Mouse (Mus musculus): ENCODE measurements around the gene Mfap2.

The Mfap2 gene

DNA sequence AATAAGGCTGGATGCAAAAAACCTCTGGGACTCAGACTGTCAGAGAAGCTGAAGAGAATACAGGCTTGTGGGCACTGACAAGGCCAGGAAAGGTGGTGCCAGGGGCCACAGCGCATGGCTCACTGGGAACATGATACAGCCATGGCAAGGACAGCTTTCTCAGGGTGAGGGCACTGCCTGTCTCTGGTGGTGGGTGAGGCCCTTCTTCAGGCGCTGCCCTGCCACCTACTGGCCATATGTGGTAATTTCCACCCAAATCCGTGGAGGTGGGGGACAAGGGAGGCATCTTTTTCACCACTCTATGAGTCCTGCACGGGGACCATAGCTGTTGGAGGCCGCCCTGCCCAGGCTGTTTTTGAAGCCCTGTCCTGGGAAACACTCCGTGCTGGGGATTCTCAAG, 21.5 kb downstream of the Mfap2 start:
- peak; percentile 65 for DNase-seq

DNA sequence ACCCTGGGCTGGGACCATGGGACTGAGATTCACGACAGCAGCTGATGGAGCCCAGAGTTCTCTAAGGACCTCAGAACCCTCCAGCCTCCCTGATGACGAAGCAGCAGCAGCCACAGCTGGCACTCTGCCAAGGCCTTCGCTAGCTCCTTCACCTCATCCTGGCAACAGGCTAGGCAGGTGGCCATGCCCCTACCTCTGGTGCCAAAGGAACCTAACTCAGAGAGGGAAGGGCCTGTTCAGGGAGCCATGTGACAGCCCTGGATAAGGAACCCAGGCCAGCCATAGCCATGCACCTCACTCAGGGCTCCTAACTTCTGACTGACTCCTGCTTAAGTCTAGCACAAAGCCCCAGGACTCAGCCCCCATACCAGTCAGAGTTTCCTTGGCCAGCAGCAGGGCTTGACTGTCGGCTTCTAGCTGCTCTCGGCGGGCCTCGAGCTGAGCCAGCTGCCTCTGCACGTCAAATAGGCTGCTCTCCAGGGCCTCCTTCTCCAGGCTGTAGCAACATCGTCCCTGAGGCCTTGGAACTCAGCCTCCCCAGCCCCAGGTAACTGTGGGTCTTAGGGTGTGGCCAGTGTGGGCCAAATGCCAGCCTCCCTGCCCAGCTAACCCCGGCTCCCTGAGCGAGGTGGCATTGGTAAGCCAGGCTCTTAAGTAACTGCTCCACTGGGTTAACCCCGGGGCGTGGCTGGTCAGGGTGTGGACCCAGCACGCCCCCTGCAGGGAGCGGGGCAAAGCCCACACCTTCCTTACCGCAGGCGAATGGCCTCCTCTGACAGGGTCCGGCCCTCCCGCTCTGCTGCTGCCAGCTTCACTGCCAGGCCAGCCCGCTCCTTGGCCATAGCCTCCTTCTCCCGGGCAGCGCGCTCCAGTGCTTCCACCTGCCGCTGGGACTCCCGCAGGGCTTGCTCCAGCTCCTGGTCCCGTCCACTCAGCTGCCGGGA, 23.7 kb downstream of the Mfap2 start:
- DNase-seq, result no peak

DNA sequence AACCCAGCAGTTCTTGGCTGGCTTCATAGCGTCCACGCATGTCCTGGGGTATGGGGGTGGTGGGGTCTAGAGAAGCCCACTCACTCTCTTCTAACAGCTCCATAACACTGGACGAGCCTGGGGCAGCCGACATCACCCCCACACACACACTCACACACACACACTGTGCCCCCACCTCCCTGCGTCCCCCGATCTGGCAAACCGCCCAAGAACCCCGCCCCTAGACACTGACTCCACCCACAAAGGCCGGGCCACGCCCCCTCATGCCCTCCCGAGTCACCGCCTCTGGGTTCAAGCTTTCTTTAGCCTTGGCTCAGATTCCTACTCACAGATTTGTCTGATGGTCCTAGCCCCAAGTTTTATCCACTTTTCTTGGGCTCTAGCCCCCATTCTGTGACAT, 30.9 kb downstream of the Mfap2 start:
- DNase-seq, result no peak

DNA sequence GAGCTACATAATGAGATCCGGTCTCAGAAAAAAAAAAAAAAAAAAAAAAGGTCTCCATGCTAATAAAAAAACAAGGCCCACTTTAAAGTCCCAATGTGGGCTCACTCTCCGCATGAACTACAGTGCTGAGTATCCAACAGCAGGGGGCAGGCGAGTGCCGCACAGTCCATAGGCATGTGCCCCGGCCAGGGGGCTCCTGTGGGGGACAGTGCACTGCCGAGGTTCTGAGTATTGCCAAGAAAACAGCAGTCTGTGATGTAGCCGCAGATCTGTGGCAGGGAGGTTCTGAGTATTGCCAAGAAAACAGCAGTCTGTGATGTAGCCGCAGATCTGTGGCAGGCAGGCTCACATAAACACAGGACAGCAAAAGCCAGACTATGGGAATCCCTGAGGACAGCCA, 34.6 kb downstream of the Mfap2 start:
- DNase-seq, result no peak

DNA sequence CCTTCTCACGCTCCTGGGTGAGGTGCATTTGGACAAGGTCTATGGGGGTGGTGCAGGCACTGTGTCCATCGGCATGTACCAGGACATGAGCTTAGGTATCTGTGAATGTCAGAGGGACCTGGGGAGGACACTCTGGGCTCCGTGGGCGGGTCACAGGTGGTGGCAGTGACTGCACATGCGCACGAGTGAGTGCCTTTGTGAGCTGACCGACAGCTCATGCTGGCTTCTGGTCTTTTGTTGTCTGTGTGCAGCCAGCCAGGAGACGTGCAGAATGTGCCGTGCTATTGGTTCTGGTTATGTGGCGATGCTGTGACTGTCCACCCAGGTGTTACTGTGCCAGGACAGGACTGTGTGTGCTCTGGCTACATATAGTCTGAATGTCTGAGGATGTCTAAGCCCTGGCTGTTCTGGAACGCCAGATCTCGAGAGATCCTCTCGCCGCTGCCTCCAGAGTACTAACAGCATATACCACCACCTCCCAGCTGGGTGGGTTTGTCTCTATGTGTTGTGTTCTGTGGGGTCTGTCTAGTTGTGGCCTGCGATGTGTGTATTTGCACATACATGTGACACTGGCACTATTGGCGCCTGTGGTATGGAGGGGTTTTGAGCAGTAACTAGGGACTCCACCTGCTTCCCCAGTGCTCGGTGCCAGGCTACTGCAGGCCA, 38.7 kb downstream of the Mfap2 start:
- no peak for DNase-seq

DNA sequence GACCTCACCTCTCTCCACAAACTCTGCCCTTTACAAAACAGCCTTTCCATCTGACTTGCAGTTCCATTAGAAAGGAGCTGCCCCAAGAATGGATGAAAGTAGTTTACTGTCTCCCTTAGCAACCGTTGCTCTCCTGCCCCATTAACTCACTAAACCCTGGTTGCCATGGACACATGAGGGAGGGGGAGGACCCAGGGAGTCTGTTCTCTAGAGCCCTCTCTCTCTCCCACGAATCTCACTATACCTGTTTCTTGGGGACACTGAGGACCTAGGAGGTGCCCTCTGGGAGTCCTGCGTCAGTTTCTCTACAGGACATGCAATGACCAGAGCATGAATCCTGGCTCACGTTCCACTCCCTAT, 39.2 kb downstream of the Mfap2 start:
- DNase-seq, result peak; percentile 67

DNA sequence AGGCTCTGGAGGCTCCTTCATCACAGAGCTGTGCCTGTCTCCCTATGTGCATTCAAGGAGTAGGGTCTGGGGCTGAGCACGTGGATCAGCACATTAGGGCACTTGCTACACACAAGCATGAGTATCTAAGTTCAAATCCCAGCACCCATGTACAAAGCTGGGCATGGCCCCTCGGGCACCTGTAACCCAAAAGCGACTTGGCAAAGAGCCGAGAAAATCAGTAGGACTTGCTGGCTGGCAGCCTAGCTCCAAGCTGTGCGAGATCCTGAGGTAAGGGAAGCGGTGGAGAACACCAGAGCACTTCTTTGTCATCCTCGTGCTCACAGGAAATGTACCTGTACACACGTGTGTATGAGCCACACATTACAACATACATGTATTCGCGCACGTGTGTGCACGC, 42.2 kb downstream of the Mfap2 start:
- no peak for DNase-seq

DNA sequence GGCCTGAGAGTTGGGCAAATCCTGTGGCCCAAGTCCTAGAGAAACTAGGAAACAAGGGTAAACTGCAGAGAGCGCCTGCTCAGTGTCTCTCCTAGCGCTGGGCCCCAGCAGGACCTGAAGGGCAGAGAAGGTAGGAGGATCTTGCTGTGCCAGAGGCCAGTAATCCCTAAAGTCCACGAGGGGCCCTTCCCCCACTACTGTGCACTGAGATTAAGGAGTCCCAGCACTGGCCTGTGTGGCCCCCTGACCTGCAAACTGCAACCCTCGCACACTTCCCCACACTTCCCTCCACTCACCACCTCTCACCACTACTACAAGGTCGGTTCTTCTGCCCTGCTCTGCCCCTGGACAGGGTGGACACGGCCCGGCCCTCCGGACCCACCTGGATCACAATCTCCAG, 42.9 kb downstream of the Mfap2 start:
- no peak for DNase-seq

DNA sequence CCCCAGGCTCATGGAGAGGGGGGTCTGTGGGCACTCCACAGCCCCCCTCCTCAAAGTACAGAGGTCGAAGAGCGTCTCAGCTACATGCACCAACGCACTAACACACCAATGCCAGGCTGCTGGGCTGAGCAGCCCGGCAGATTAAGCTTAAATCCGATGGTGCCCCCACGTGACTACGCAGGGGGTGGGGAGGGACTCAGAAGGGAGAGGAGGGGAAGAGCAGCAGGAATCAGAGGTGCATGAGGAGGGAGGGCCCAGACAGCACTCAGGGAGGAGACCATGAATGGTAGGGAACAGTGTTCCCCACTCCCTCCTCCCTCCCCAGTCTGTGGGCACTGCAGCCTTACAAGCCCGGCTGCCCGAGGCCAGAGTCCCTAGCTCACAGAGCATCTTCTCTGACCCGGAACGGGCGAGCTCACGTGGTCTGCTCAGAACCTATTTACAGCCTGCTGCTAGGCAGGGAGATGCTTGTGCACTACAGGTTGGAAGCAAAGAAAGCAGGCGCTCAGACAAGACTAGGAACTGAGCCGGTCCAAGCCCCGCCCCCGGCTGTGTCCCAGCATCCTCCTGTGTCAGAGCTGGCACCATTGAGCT, 43.4 kb downstream of the Mfap2 start:
- DNase-seq, result peak; percentile 87

DNA sequence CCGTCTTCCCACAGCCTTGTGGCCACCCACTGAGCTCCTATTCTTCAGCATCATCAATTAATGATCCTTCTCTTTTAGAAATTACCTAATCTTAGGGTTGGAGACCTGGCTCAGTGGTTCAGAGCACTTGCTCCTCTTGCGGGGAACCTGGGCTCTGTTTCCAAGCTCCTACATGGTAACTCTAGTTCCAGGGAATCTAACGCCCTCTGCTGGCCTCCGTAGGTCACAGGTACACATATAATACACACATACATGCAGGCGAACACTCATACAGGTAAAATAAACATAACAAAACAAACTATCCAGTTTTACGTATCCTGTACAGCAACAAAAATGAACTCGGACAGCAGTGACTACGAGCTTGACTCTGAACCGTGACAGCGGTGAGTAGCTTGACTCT, 46.8 kb downstream of the Mfap2 start:
- DNase-seq, result no peak

DNA sequence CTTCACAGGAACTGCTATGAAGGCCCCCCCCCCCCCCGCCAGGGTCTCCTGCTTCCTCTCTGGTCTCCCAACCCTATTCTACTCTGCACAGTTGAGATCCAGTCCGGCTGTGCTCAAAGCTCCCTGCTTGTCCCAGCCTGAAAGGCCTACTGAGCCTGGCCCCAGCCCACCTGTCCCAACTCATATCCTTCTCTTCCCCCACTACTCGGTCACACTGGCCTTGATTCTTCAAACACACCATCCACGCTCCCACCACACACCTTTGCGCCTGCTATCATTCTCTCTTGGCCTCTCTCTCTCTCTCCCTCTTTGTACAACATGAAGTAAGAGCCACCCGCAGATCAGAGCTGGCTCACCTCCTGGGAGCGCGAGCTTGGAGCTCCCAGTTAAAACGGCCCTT, 48.6 kb downstream of the Mfap2 start:
- DNase-seq, result no peak

DNA sequence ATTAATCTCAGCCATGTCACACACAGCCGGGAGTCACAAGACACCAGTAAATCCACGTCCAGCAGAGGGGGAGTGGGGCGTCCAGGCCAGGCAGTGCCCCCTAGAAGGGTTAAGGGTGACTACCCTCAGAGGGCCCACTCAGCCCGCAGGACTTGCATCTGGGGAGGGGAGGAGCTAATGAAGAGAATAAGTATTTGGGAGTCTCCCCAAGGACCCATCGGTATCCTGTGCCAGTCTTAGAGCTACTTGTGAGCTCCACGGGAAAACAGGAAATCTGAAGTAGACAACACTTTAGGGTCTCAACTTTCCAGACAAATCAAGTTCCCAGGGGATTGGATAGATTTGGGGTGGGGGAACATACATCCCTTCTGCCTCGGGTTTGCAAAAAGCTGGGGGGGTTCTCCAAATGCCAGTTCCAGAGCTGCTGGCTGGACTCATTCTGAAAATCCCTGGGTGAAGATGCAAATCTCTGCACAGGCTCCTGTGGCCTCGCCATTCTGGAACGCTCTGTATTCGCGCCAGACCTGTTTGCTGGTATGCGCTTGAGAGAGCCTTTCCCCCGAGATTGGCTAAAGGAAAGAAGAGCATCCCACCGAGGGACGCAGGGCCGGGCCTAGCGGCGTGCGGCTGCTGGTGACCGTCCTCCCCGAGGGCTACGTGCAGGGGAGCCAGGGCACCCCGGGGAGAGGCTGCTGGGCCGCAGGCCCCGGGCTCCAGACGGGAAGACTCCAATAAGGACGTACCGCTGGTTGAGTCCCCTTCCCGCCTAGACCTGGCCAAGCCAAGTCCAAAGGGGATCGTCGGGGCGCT, 49.6 kb downstream of the Mfap2 start:
- DNase-seq, result no peak

DNA sequence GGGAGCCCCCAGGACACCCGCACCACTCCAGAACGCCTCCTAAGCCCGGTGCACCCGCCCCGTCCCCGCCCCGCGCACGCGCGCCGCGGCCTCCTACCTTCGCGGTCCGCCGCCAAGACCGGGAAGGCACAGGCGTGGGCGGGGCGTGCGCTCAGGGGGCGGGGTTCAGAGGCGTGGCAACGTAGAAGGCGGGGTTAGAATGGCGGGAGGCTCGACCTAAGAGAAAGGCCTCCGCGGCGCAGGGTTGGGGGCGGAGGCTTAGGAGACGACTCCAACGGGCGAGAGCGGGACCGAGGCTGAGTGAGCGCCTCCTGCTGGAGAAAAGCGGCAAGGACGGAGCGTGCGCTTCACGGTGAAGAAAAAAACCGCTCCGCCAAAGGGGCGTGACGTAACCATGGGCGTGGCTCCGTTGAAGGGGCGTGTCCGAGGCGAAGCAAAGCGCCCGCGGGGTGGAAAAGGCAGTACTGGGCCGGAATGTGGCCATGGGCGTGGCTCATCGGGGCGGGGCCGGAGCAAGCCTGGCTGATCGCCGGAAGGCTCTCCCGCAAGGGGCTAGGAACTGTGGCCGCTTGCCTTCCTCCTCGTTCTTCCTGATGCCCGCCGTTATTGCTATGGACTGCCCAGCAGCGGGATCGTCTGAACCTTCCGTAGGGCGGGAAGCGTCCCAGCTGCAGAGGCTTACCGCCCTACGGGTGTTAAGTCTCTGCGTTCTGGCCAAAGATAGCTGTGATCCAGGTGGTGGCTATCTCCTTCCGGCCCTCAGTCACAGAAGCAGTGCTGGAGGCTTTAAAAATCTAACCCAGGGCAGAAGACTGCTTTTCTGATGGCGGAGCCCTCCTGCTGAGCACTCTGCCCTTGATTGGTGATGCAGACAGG, 50.4 kb downstream of the Mfap2 start, which contains the start of gene Crocc:
Crocc (minus strand) TSS at position 125 of the 876 bp plus-strand sequence.
- DNase-seq, result peak; percentile 98

DNA sequence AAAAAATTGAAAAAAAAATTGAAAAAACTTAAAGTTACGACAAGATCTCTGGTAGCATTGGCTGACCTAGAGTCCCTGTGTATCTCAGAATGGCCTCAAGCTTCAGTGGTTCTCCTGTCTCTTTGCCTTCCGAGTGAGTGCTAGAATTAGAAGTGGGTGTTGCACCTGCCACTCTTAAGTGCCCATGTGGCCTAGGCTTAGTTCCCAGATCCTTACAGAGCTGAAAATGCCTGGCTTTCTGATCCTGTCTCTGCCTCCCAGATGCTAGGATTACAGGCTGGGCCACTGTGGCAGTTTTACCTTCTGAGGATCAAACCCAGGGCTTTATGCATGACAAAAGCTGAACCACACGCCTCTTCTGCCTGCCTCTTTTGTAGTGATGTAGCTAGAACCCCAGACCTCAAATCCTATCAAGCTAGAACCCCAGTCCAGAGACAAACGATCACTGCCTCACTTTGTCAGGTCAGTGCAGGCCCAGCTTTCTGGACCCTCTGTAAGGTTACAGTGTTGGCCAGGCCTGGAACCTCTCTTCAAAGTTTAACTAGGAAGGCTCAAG, 54.0 kb downstream of the Mfap2 start:
- DNase-seq, result no peak

DNA sequence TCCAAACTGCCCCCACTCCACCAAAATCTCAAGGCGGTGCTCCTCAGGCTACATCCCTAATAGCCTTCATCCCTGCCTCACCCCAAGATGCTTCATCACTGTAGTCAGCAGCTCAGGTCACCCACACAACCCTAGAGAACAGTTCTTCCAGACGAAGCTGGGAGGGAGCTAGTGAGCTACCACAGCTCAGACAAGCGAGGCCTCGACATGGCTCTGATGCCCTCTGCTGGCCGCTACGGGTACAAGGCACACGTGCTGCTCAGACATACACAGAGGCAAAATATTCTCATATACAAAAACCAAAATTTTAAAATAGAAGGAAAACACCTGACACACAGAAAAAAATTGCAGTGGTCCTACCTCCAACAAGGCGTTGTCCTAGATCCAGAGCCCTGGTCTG, 54.9 kb downstream of the Mfap2 start:
- DNase-seq, result peak; percentile 87

All from layer of hippocampus, adult 9-11 months (tissue).